Comparison of ENCODE assay signal across 8 mouse cellular contexts in genomic region chr7:45568601-45569473, GRCm38 (mm10). TPM values are rescaled to one million over a fixed set of nuclear protein-coding genes. Genes with fewer than 3 reads are reported as not detected.
A peak's percentile ranks its signal among the peaks of the same experiment; 100 is the strongest.
DNase-seq lines count a peak whose midpoint lies in the region; ATAC-seq and TF ChIP-seq lines count a peak whose summit lies in the region.

No protein-coding gene starts in this region.

- WGBS in kidney, embryonic 15.5 days: 81% methylated on average over 10 of the region's 10 CpGs
- WGBS in hindbrain, postnatal 0 days: 79% methylated on average over 10 of the region's 10 CpGs
- 79% methylated on average over 10 of the region's 10 CpGs for WGBS in midbrain, embryonic 15.5 days

- no peak for ATAC-seq in kidney, embryonic 15.5 days (replicated peaks; ENCODE audit: low FRiP score)
- ATAC-seq in hindbrain, postnatal 0 days: no peak
- no peak for ATAC-seq in midbrain, embryonic 15.5 days (replicated peaks)

- peak overlapping the region; percentile 69 for H3K4me2 ChIP-seq in kidney, embryonic 15.5 days
- H3K4me2 ChIP-seq in hindbrain, postnatal 0 days (ENCODE audit: low read depth, low read length): peak overlapping the region; percentile 66
- H3K4me2 ChIP-seq in midbrain, embryonic 15.5 days: peak overlapping the region; percentile 92

- H3K27ac ChIP-seq in kidney, embryonic 15.5 days: peak overlapping the region; percentile 93
- H3K27ac ChIP-seq in brown adipose tissue, adult 24 weeks (replicated peaks; ENCODE audit: low read depth, low read length): no peak overlapping the region
- peak overlapping the region; percentile 82 for H3K27ac ChIP-seq in hindbrain, postnatal 0 days
- peak overlapping the region; percentile 73 for H3K27ac ChIP-seq in midbrain, embryonic 15.5 days

- H3K27me3 ChIP-seq in kidney, embryonic 15.5 days: no peaks in the 10 kb centered on the region
- no peaks in the 10 kb centered on the region for H3K27me3 ChIP-seq in hindbrain, postnatal 0 days (ENCODE audit: insufficient read depth, low read length)
- peaks cover 6% of the 10 kb centered on the region; the same call in 1 of the 2 replicates for H3K27me3 ChIP-seq in midbrain, embryonic 15.5 days (replicated peaks)

- H3K4me1 ChIP-seq in kidney, embryonic 15.5 days: peaks cover 69% of the 10 kb centered on the region
- peaks cover 9% of the 10 kb centered on the region for H3K4me1 ChIP-seq in brown adipose tissue, adult 24 weeks (ENCODE audit: control insufficient read depth, insufficient read depth, insufficient read length, low read length)
- H3K4me1 ChIP-seq in hindbrain, postnatal 0 days (ENCODE audit: insufficient read depth, low read length): peaks cover 16% of the 10 kb centered on the region
- H3K4me1 ChIP-seq in midbrain, embryonic 15.5 days: peaks cover 32% of the 10 kb centered on the region

- H3K9ac ChIP-seq in kidney, embryonic 15.5 days: no peak overlapping the region
- 0 out of 2 replicates have a peak overlapping the region, but pooled peaks have one; percentile 30 for H3K9ac ChIP-seq in hindbrain, postnatal 0 days (replicated peaks; ENCODE audit: low read length)
- H3K9ac ChIP-seq in midbrain, embryonic 15.5 days: no peak overlapping the region

- no peaks in the 10 kb centered on the region for H3K9me3 ChIP-seq in kidney, embryonic 15.5 days (replicated peaks)
- no peaks in the 10 kb centered on the region for H3K9me3 ChIP-seq in hindbrain, postnatal 0 days (ENCODE audit: low read length)
- H3K9me3 ChIP-seq in midbrain, embryonic 15.5 days: no peaks in the 10 kb centered on the region

- H3K4me3 ChIP-seq in kidney, embryonic 15.5 days (replicated peaks): peak overlapping the region; percentile 46
- H3K4me3 ChIP-seq in brown adipose tissue, adult 24 weeks (ENCODE audit: insufficient read depth, low read depth, low read length): peak overlapping the region; percentile 19; the same call in 1 of the 2 replicates
- peak overlapping the region; percentile 43 for H3K4me3 ChIP-seq in hindbrain, postnatal 0 days (ENCODE audit: low read length)
- peak overlapping the region; percentile 51 for H3K4me3 ChIP-seq in midbrain, embryonic 15.5 days

- intact Hi-C loops in gastrocnemius, postnatal 14 days (cut with DNase I; ENCODE audit: low total_unique reads): no loop called here

- no peaks in the 10 kb centered on the region for H3K36me3 ChIP-seq in kidney, embryonic 15.5 days
- H3K36me3 ChIP-seq in hindbrain, postnatal 0 days (ENCODE audit: insufficient read depth, low read length): no peaks in the 10 kb centered on the region
- H3K36me3 ChIP-seq in midbrain, embryonic 15.5 days (replicated peaks): no peaks in the 10 kb centered on the region

- TF ChIP-seq CTCF in hindbrain, postnatal 0 days (IDR thresholded peaks at IDR 0.05; ENCODE audit: low read depth): no peak

- DNase-seq in kidney, postnatal 14 days: no peak
- DNase-seq in hindbrain, postnatal 0 days (ENCODE audit: low spot score): no peak
- DNase-seq in gastrocnemius, postnatal 14 days: no peak
- DNase-seq in gastrocnemius, adult 18-20 months (ENCODE audit: low spot score): no peak
- DNase-seq in thymus, postnatal 10 days (ENCODE audit: low spot score in 2 of 2): no peak

RNA-seq across cellular contexts. Expression of gene Bcat2, which starts 1.1 kb away (rescaled TPM):
- polyA plus RNA-seq in kidney, embryonic 15.5 days (2015; fragmentation: Nextera tagmentation; extraction: Ambion mirVana): 75.4 and 78.5 TPM in 2 replicates
- 82.0 and 135 TPM in 2 replicates for polyA plus RNA-seq in brown adipose tissue, adult 24 weeks (2012; ENCODE audit: insufficient read depth, insufficient read length, missing spikeins)
- total RNA-seq in hindbrain, postnatal 0 days (2014; rRNA removed): 11.1 and 17.8 TPM in 2 replicates
- 19.0 and 19.6 TPM in 2 replicates for polyA plus RNA-seq in hindbrain, postnatal 0 days (2015; fragmentation: Nextera tagmentation; extraction: Ambion mirVana)
- polyA plus RNA-seq in midbrain, embryonic 15.5 days (2015; fragmentation: Nextera tagmentation; extraction: Ambion mirVana): 23.8 and 27.1 TPM in 2 replicates
- total RNA-seq in gastrocnemius, postnatal 14 days (2021): 10 to 100 TPM; 37.2 to 37.8 TPM
- 10 to 100 TPM; 95.0 to 98.1 TPM for total RNA-seq in gastrocnemius, adult 18-20 months (2021)

RNA-seq across cellular contexts. Expression of gene Hsd17b14, which starts 14.1 kb away (rescaled TPM):
- polyA plus RNA-seq in kidney, embryonic 15.5 days (2015; fragmentation: Nextera tagmentation; extraction: Ambion mirVana): 11.8 and 14.8 TPM in 2 replicates
- polyA plus RNA-seq in brown adipose tissue, adult 24 weeks (2012; ENCODE audit: insufficient read depth, insufficient read length, missing spikeins): not detected in 2 replicates
- total RNA-seq in hindbrain, postnatal 0 days (2014; rRNA removed): 0.68 TPM in 1 of 2 replicates, not detected in the other
- 0.54 and 0.89 TPM in 2 replicates for polyA plus RNA-seq in hindbrain, postnatal 0 days (2015; fragmentation: Nextera tagmentation; extraction: Ambion mirVana)
- 0.37 TPM in 1 of 2 replicates, not detected in the other for polyA plus RNA-seq in midbrain, embryonic 15.5 days (2015; fragmentation: Nextera tagmentation; extraction: Ambion mirVana)
- total RNA-seq in gastrocnemius, postnatal 14 days (2021): 1 to 10 TPM; 1.7 to 2.3 TPM
- 1 to 10 TPM in 1 of 2 experiments, under 1 TPM in 1; 0.91 to 1.9 TPM for total RNA-seq in gastrocnemius, adult 18-20 months (2021)

RNA-seq across cellular contexts. Expression of gene Plekha4, which starts 42.7 kb away (rescaled TPM):
- polyA plus RNA-seq in kidney, embryonic 15.5 days (2015; fragmentation: Nextera tagmentation; extraction: Ambion mirVana): 4.5 and 5.1 TPM in 2 replicates
- polyA plus RNA-seq in brown adipose tissue, adult 24 weeks (2012; ENCODE audit: insufficient read depth, insufficient read length, missing spikeins): 1.9 and 3.3 TPM in 2 replicates
- 2.4 and 2.8 TPM in 2 replicates for total RNA-seq in hindbrain, postnatal 0 days (2014; rRNA removed)
- 2.1 and 2.2 TPM in 2 replicates for polyA plus RNA-seq in hindbrain, postnatal 0 days (2015; fragmentation: Nextera tagmentation; extraction: Ambion mirVana)
- polyA plus RNA-seq in midbrain, embryonic 15.5 days (2015; fragmentation: Nextera tagmentation; extraction: Ambion mirVana): 1.3 TPM in 2 replicates
- total RNA-seq in gastrocnemius, postnatal 14 days (2021): 10 to 100 TPM in 1 of 2 experiments, 1 to 10 TPM in 1; 6.8 to 14.8 TPM
- total RNA-seq in gastrocnemius, adult 18-20 months (2021): 1 to 10 TPM; 5.2 to 5.3 TPM

RNA-seq across cellular contexts. Expression of gene Ppp1r15a, which starts 42.8 kb away (rescaled TPM):
- polyA plus RNA-seq in kidney, embryonic 15.5 days (2015; fragmentation: Nextera tagmentation; extraction: Ambion mirVana): 18.6 and 24.7 TPM in 2 replicates
- polyA plus RNA-seq in brown adipose tissue, adult 24 weeks (2012; ENCODE audit: insufficient read depth, insufficient read length, missing spikeins): 12.6 and 24.6 TPM in 2 replicates
- total RNA-seq in hindbrain, postnatal 0 days (2014; rRNA removed): 19.2 and 19.8 TPM in 2 replicates
- 21.6 and 25.4 TPM in 2 replicates for polyA plus RNA-seq in hindbrain, postnatal 0 days (2015; fragmentation: Nextera tagmentation; extraction: Ambion mirVana)
- polyA plus RNA-seq in midbrain, embryonic 15.5 days (2015; fragmentation: Nextera tagmentation; extraction: Ambion mirVana): 11.7 and 12.5 TPM in 2 replicates
- total RNA-seq in gastrocnemius, postnatal 14 days (2021): 10 to 100 TPM; 13.1 to 18.4 TPM
- total RNA-seq in gastrocnemius, adult 18-20 months (2021): 10 to 100 TPM; 28.6 to 63.5 TPM

RNA-seq across cellular contexts. Expression of gene Fgf21, which starts 46.5 kb away (rescaled TPM):
- polyA plus RNA-seq in kidney, embryonic 15.5 days (2015; fragmentation: Nextera tagmentation; extraction: Ambion mirVana): 0.32 TPM in 1 of 2 replicates, not detected in the other
- polyA plus RNA-seq in brown adipose tissue, adult 24 weeks (2012; ENCODE audit: insufficient read depth, insufficient read length, missing spikeins): 2.0 TPM in 1 of 2 replicates, not detected in the other
- not detected in 2 replicates for total RNA-seq in hindbrain, postnatal 0 days (2014; rRNA removed)
- not detected in 2 replicates for polyA plus RNA-seq in hindbrain, postnatal 0 days (2015; fragmentation: Nextera tagmentation; extraction: Ambion mirVana)
- not detected in 2 replicates for polyA plus RNA-seq in midbrain, embryonic 15.5 days (2015; fragmentation: Nextera tagmentation; extraction: Ambion mirVana)
- total RNA-seq in gastrocnemius, postnatal 14 days (2021): not detected
- total RNA-seq in gastrocnemius, adult 18-20 months (2021): not detected
